Mouse (Mus musculus): Measurements from ENCODE around the gene Gtpbp1. TPM values are rescaled to one million over a fixed set of nuclear protein-coding genes. Genes with fewer than 3 reads are reported as not detected.

Gene Gtpbp1
- polyA plus RNA-seq, 1 experiment from 2014 or later: 26.2 TPM

- ATAC-seq (ENCODE audit: low read depth): no peak
- Histone ChIP-seq H3K9me3 (replicated peaks; ENCODE audit: control insufficient read depth, low read length) (no peaks in the 10 kb centered on the region), H3K4me2 (ENCODE audit: low read depth, low read length) (peak overlapping the region; percentile 89), H3K4me1 (ENCODE audit: control insufficient read depth, low read depth, low read length) (peaks cover 65% of the 10 kb centered on the region), H3K9ac (ENCODE audit: low read depth, low read length) (peak overlapping the region; percentile 98), H3K36me3 (ENCODE audit: control insufficient read depth, insufficient read depth) (no peaks in the 10 kb centered on the region), H3K4me3 (ENCODE audit: low read depth, low read length) (peak overlapping the region; percentile 92), H3K27me3 (ENCODE audit: control insufficient read depth, insufficient read depth, low read depth, low read length) (no peaks in the 10 kb centered on the region), H3K27ac (ENCODE audit: low read length) (peak overlapping the region; percentile 99)
- 7% methylated on average over 8 of the region's 8 CpGs for WGBS (ENCODE audit: insufficient replicate concordance)
These were observed 2.2 kb upstream of the Gtpbp1 start for GRCm38 (mm10) chr15:79688268-79688956.

- no peaks in the 10 kb centered on the region for H3K9me3 ChIP-seq (replicated peaks; ENCODE audit: control insufficient read depth, low read length)
- H3K27ac ChIP-seq (ENCODE audit: low read length): peak overlapping the region; percentile 93
- H3K36me3 ChIP-seq (ENCODE audit: control insufficient read depth, insufficient read depth): no peaks in the 10 kb centered on the region
- ATAC-seq (ENCODE audit: low read depth): no peak
- H3K27me3 ChIP-seq (ENCODE audit: control insufficient read depth, insufficient read depth, low read depth, low read length): no peaks in the 10 kb centered on the region
- peak overlapping the region; percentile 86 for H3K4me3 ChIP-seq (ENCODE audit: low read depth, low read length)
- H3K4me1 ChIP-seq (ENCODE audit: control insufficient read depth, low read depth, low read length): peaks cover 65% of the 10 kb centered on the region
- H3K4me2 ChIP-seq (ENCODE audit: low read depth, low read length): peak overlapping the region; percentile 95
- WGBS (ENCODE audit: insufficient replicate concordance): 12% methylated on average over 24 of the region's 24 CpGs
- H3K9ac ChIP-seq (ENCODE audit: low read depth, low read length): peak overlapping the region; percentile 70
These were observed 801 bp upstream of the Gtpbp1 start for GRCm38 (mm10) chr15:79689662-79690425.

- H3K36me3 ChIP-seq (ENCODE audit: control insufficient read depth, insufficient read depth): peaks cover under 1% of the 10 kb centered on the region; the same call in 1 of the 2 replicates
- H3K27ac ChIP-seq (ENCODE audit: low read length): peak overlapping the region; percentile 93
- under 1% methylated on average over 43 of the region's 53 CpGs for WGBS (ENCODE audit: insufficient replicate concordance)
- peak overlapping the region; percentile 97 for H3K9ac ChIP-seq (ENCODE audit: low read depth, low read length)
- no peak for ATAC-seq (ENCODE audit: low read depth)
- peaks cover 65% of the 10 kb centered on the region for H3K4me1 ChIP-seq (ENCODE audit: control insufficient read depth, low read depth, low read length)
- H3K4me2 ChIP-seq (ENCODE audit: low read depth, low read length): peak overlapping the region; percentile 95
- H3K27me3 ChIP-seq (ENCODE audit: control insufficient read depth, insufficient read depth, low read depth, low read length): no peaks in the 10 kb centered on the region
- peak overlapping the region; percentile 86 for H3K4me3 ChIP-seq (ENCODE audit: low read depth, low read length)
- H3K9me3 ChIP-seq (replicated peaks; ENCODE audit: control insufficient read depth, low read length): no peaks in the 10 kb centered on the region
These were observed 421 bp downstream of the Gtpbp1 start for GRCm38 (mm10) chr15:79691023-79691508.

- Histone ChIP-seq H3K27ac (ENCODE audit: low read length) (peak overlapping the region; percentile 89), H3K4me3 (ENCODE audit: low read depth, low read length) (peak overlapping the region; percentile 86), H3K4me2 (ENCODE audit: low read depth, low read length) (peak overlapping the region; percentile 95), H3K27me3 (ENCODE audit: control insufficient read depth, insufficient read depth, low read depth, low read length) (no peaks in the 10 kb centered on the region), H3K9ac (ENCODE audit: low read depth, low read length) (peak overlapping the region; percentile 97), H3K36me3 (ENCODE audit: control insufficient read depth, insufficient read depth) (peaks cover 5% of the 10 kb centered on the region; the same call in 1 of the 2 replicates), H3K4me1 (ENCODE audit: control insufficient read depth, low read depth, low read length) (peaks cover 74% of the 10 kb centered on the region), H3K9me3 (replicated peaks; ENCODE audit: control insufficient read depth, low read length) (no peaks in the 10 kb centered on the region)
- ATAC-seq (ENCODE audit: low read depth): no peak
- WGBS (ENCODE audit: insufficient replicate concordance): 40% methylated on average over 5 of the region's 5 CpGs
These were observed 1.7 kb downstream of the Gtpbp1 start for GRCm38 (mm10) chr15:79692334-79692733.

GRCm38 (mm10) chr15:79693740-79694139, 3.1 kb downstream of the Gtpbp1 start:
- H3K27me3 ChIP-seq (ENCODE audit: control insufficient read depth, insufficient read depth, low read depth, low read length): no peaks in the 10 kb centered on the region
- H3K36me3 ChIP-seq (ENCODE audit: control insufficient read depth, insufficient read depth): peaks cover 7% of the 10 kb centered on the region; the same call in 1 of the 2 replicates
- peaks cover 76% of the 10 kb centered on the region for H3K4me1 ChIP-seq (ENCODE audit: control insufficient read depth, low read depth, low read length)
- WGBS (ENCODE audit: insufficient replicate concordance): 10% methylated on average over 11 of the region's 11 CpGs
- peak overlapping the region; percentile 86 for H3K4me3 ChIP-seq (ENCODE audit: low read depth, low read length)
- peak overlapping the region; percentile 89 for H3K27ac ChIP-seq (ENCODE audit: low read length)
- no peaks in the 10 kb centered on the region for H3K9me3 ChIP-seq (replicated peaks; ENCODE audit: control insufficient read depth, low read length)
- no peak for ATAC-seq (ENCODE audit: low read depth)
- peak overlapping the region; percentile 97 for H3K9ac ChIP-seq (ENCODE audit: low read depth, low read length)
- H3K4me2 ChIP-seq (ENCODE audit: low read depth, low read length): peak overlapping the region; percentile 95

GRCm38 (mm10) chr15:79694512-79694911, 3.9 kb downstream of the Gtpbp1 start:
- peak overlapping the region; percentile 86 for H3K4me3 ChIP-seq (ENCODE audit: low read depth, low read length)
- peaks cover 71% of the 10 kb centered on the region for H3K4me1 ChIP-seq (ENCODE audit: control insufficient read depth, low read depth, low read length)
- peaks cover 7% of the 10 kb centered on the region; the same call in 1 of the 2 replicates for H3K36me3 ChIP-seq (ENCODE audit: control insufficient read depth, insufficient read depth)
- WGBS (ENCODE audit: insufficient replicate concordance): 18% methylated on average over 4 of the region's 4 CpGs
- no peaks in the 10 kb centered on the region for H3K9me3 ChIP-seq (replicated peaks; ENCODE audit: control insufficient read depth, low read length)
- no peak for ATAC-seq (ENCODE audit: low read depth)
- peak overlapping the region; percentile 97 for H3K9ac ChIP-seq (ENCODE audit: low read depth, low read length)
- peak overlapping the region; percentile 89 for H3K27ac ChIP-seq (ENCODE audit: low read length)
- H3K4me2 ChIP-seq (ENCODE audit: low read depth, low read length): peak overlapping the region; percentile 95
- no peaks in the 10 kb centered on the region for H3K27me3 ChIP-seq (ENCODE audit: control insufficient read depth, insufficient read depth, low read depth, low read length)

- WGBS (ENCODE audit: insufficient replicate concordance): 20% methylated on average over 3 of the region's 3 CpGs
- Histone ChIP-seq H3K4me2 (ENCODE audit: low read depth, low read length) (peak overlapping the region; percentile 95), H3K27me3 (ENCODE audit: control insufficient read depth, insufficient read depth, low read depth, low read length) (no peaks in the 10 kb centered on the region), H3K9me3 (replicated peaks; ENCODE audit: control insufficient read depth, low read length) (no peaks in the 10 kb centered on the region), H3K36me3 (ENCODE audit: control insufficient read depth, insufficient read depth) (peaks cover 7% of the 10 kb centered on the region; the same call in 1 of the 2 replicates), H3K4me3 (ENCODE audit: low read depth, low read length) (peak overlapping the region; percentile 86; the same call in 1 of the 2 replicates), H3K4me1 (ENCODE audit: control insufficient read depth, low read depth, low read length) (peaks cover 65% of the 10 kb centered on the region), H3K27ac (ENCODE audit: low read length) (peak overlapping the region; percentile 89), H3K9ac (ENCODE audit: low read depth, low read length) (0 out of 2 replicates have a peak overlapping the region, but pooled peaks have one; percentile 1)
- ATAC-seq (ENCODE audit: low read depth): peak; percentile 31
These were observed 4.9 kb downstream of the Gtpbp1 start for GRCm38 (mm10) chr15:79695516-79695915.

- no peak overlapping the region for H3K9ac ChIP-seq (ENCODE audit: low read depth, low read length)
- peaks cover 64% of the 10 kb centered on the region for H3K4me1 ChIP-seq (ENCODE audit: control insufficient read depth, low read depth, low read length)
- H3K4me3 ChIP-seq (ENCODE audit: low read depth, low read length): no peak overlapping the region
- 85% methylated on average over 2 of the region's 2 CpGs for WGBS (ENCODE audit: insufficient replicate concordance)
- H3K9me3 ChIP-seq (replicated peaks; ENCODE audit: control insufficient read depth, low read length): no peaks in the 10 kb centered on the region
- H3K4me2 ChIP-seq (ENCODE audit: low read depth, low read length): no peak overlapping the region
- no peak for ATAC-seq (ENCODE audit: low read depth)
- H3K27me3 ChIP-seq (ENCODE audit: control insufficient read depth, insufficient read depth, low read depth, low read length): no peaks in the 10 kb centered on the region
- peaks cover 7% of the 10 kb centered on the region; the same call in 1 of the 2 replicates for H3K36me3 ChIP-seq (ENCODE audit: control insufficient read depth, insufficient read depth)
- no peak overlapping the region for H3K27ac ChIP-seq (ENCODE audit: low read length)
These were observed 5.9 kb downstream of the Gtpbp1 start for GRCm38 (mm10) chr15:79696508-79696907.
